Mouse (Mus musculus) right cerebral cortex, postnatal 25 days (tissue): ENCODE measurements around the gene Cct6b.
A peak's percentile ranks its signal among the peaks of the same experiment; 100 is the strongest.

Source experiments
- DNase-seq: peaks from one replicate; pipeline ENCODE4 v3.0.0; 2022

Cct6b gene

GRCm38 (mm10) chr11:82763742-82764437, at the start of gene Cct6b, which contains the start of gene Zfp830:
Gene Cct6b, minus strand, starts transcription at chr11:82764321.
Gene Zfp830, plus strand, starts transcription at chr11:82764345.
- DNase-seq = peak; percentile 92

- DNase-seq = no peak
Observed at GRCm38 (mm10) chr11:82808485-82808884, 44.4 kb upstream of the Cct6b start.

- no peak for DNase-seq
Observed at GRCm38 (mm10) chr11:82807370-82807769, 43.2 kb upstream of the Cct6b start.

GRCm38 (mm10) chr11:82806656-82807055, 42.5 kb upstream of the Cct6b start:
- no peak for DNase-seq

GRCm38 (mm10) chr11:82783453-82783852, 19.3 kb upstream of the Cct6b start:
- no peak for DNase-seq

GRCm38 (mm10) chr11:82782197-82782596, 18.1 kb upstream of the Cct6b start:
- no peak for DNase-seq

- peak; percentile 92 for DNase-seq
Observed at GRCm38 (mm10) chr11:82780983-82781903, 17.1 kb upstream of the Cct6b start, which contains the start of gene Lig3. Gene Lig3, plus strand, starts transcription at chr11:82781108.

GRCm38 (mm10) chr11:82780134-82780533, 16.0 kb upstream of the Cct6b start:
- DNase-seq = no peak

- DNase-seq = no peak
Observed at GRCm38 (mm10) chr11:82764438-82764924, 360 bp upstream of the Cct6b start.

GRCm38 (mm10) chr11:82763261-82763660, 860 bp downstream of the Cct6b start:
- no peak for DNase-seq

GRCm38 (mm10) chr11:82762286-82762829, 1.8 kb downstream of the Cct6b start:
- DNase-seq = no peak

- no peak for DNase-seq
Observed at GRCm38 (mm10) chr11:82755919-82756318, 8.2 kb downstream of the Cct6b start.

- DNase-seq = no peak
Observed at GRCm38 (mm10) chr11:82752349-82753115, 11.6 kb downstream of the Cct6b start.

- DNase-seq = no peak
Observed at GRCm38 (mm10) chr11:82746857-82747366, 17.2 kb downstream of the Cct6b start.

GRCm38 (mm10) chr11:82746138-82746537, 18.0 kb downstream of the Cct6b start:
- DNase-seq = no peak

- no peak for DNase-seq
Observed at GRCm38 (mm10) chr11:82739006-82739405, 25.1 kb downstream of the Cct6b start.

GRCm38 (mm10) chr11:82734227-82734626, 29.9 kb downstream of the Cct6b start:
- DNase-seq = no peak

GRCm38 (mm10) chr11:82726862-82727261, 37.3 kb downstream of the Cct6b start:
- no peak for DNase-seq

GRCm38 (mm10) chr11:82719294-82719693, 44.8 kb downstream of the Cct6b start:
- DNase-seq = no peak

GRCm38 (mm10) chr11:82712681-82713080, 51.4 kb downstream of the Cct6b start:
- no peak for DNase-seq

- no peak for DNase-seq
Observed at GRCm38 (mm10) chr11:82708934-82709333, 55.2 kb downstream of the Cct6b start.

- DNase-seq = no peak
Observed at GRCm38 (mm10) chr11:82705082-82705481, 59.0 kb downstream of the Cct6b start.
